Mouse (Mus musculus): Measurements from ENCODE around the gene Nup188. TPM values are rescaled to one million over a fixed set of nuclear protein-coding genes. Genes with fewer than 3 reads are reported as not detected.

Nup188 gene
- polyA plus RNA-seq, 1 experiment from 2014 or later: 65.2 TPM

DNA sequence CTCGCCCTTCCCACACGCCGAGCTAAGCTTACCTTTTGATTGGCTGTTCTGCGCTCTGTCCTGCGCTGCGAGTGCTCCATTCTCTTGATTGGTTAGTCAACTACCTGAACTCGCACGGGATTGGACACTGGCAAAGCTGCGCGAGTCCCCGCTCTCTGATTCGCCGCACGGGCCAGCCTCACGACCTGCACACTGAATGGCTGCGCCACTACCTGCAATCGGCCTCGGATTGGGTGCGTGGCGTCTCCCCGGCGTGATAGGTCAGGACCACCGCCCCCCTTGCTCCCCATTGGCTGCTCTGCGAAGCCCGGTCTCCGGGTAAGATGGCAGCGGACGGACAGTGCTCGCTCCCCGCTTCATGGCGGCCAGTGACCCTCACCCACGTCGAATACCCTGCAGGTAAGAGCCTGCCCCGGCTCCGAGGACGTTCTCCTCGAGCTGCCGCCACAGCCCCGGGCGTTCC is 105.9 kb downstream of the Nup188 start, which contains the start of gene Dolpp1:
Gene Dolpp1, plus strand, starts transcription at position 141 of the 463 bp plus-strand sequence.
- H3K27me3 ChIP-seq (ENCODE audit: poor library complexity, severe bottlenecking): no peaks in the 10 kb centered on the region
- peaks cover 31% of the 10 kb centered on the region for H3K4me1 ChIP-seq
- H3K9me3 ChIP-seq: no peaks in the 10 kb centered on the region
- H3K36me3 ChIP-seq (replicated peaks): peaks cover 32% of the 10 kb centered on the region
- under 1% methylated on average over 40 of the region's 40 CpGs for WGBS
- H3K27ac ChIP-seq: peak within 1 kb of the TSS; percentile 91
- peak; percentile 98 for DNase-seq (ENCODE audit: extremely low spot score, low spot score)
- H3K4me3 ChIP-seq: peak within 1 kb of the TSS; percentile 88

DNA sequence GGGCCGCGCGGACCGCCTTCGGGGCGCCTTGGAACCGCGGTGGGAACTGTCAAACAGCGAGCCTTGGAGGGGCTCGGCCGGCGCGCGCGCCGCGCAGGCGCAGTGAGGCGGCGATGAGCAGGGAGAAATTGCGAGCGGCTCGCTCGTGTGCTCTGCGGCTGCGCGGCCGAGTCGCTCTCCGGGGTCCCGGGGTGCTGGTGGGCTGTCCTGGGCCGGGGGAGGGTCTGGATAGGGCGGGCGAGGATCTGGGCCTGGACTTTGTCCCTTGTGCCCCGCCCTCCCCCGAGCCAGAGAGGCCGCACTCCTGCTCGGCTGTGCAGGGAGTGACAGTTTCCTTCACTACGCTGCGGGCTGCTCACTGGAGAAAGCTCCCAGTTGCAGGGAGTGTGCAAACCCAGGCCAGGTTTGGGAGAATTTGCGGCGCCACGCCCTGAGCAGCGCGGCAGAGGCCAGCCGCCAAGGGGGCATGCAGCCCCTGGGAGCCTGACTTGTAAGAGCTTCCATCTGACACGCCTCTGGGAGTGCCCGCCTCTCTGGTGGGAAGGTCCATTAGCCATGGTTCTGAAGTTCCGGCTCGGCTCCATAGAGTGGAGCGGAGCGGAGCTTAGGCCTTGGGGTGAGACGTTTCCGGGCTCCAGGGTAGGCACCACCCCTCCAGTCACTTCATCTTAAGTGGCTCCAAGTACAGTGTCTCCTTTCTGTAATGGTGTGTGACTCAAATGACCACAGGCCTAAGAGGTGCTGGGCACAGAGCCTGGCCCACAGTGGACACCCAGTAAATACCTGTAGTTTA is 106.6 kb downstream of the Nup188 start:
- H3K4me3 ChIP-seq: peak overlapping the region; percentile 88
- peak overlapping the region; percentile 91 for H3K27ac ChIP-seq
- WGBS: 1% methylated on average over 54 of the region's 54 CpGs
- H3K4me1 ChIP-seq: peaks cover 35% of the 10 kb centered on the region
- H3K9me3 ChIP-seq: no peaks in the 10 kb centered on the region
- H3K36me3 ChIP-seq (replicated peaks): peaks cover 38% of the 10 kb centered on the region
- no peaks in the 10 kb centered on the region for H3K27me3 ChIP-seq (ENCODE audit: poor library complexity, severe bottlenecking)
- peak; percentile 91 for DNase-seq (ENCODE audit: extremely low spot score, low spot score)

DNA sequence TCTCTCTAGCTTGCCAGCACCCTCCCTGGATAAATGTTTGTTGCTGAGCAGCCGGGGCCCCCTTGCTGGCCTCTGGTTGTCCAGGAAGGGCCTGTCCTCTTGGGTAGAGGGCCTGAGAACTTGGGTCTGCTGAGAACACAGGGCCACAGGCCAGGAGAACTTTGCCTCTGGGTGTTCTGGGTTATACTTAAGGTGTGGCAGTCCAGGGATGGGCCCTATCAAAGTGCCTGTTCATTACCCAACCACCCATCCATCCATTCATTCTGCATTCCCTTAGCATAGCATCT is 107.1 kb downstream of the Nup188 start:
- no peak for DNase-seq (ENCODE audit: extremely low spot score, low spot score)
- Histone ChIP-seq H3K9me3 (no peaks in the 10 kb centered on the region), H3K4me3 (peak overlapping the region; percentile 88), H3K4me1 (peaks cover 40% of the 10 kb centered on the region), H3K27me3 (ENCODE audit: poor library complexity, severe bottlenecking) (no peaks in the 10 kb centered on the region), H3K27ac (peak overlapping the region; percentile 91), H3K36me3 (replicated peaks) (peaks cover 44% of the 10 kb centered on the region)
- WGBS: 63% methylated on average over 1 of the region's 1 CpGs

Small RNA genes within 50 kb of the gene (microRNA-seq; reads per million reads assigned to microRNA genes)
- not detected for gene Gm47292

Other genes starting within 250 kb of the Nup188 start
- 33.1 and 33.4 TPM in 2 replicates for gene Wdr34, start 237.5 kb upstream of the Nup188 start, polyA plus RNA-seq (2016; fragmentation: Nextera tagmentation; extraction: Ambion mirVana)
- 944 and 983 TPM in 2 replicates for gene Set, start 229.0 kb upstream of the Nup188 start, polyA plus RNA-seq (2016; fragmentation: Nextera tagmentation; extraction: Ambion mirVana)
- gene Pkn3, start 208.7 kb upstream of the Nup188 start, polyA plus RNA-seq (2016; fragmentation: Nextera tagmentation; extraction: Ambion mirVana): 12.4 and 13.1 TPM in 2 replicates
- gene Zdhhc12, start 192.7 kb upstream of the Nup188 start, polyA plus RNA-seq (2016; fragmentation: Nextera tagmentation; extraction: Ambion mirVana): 34.2 and 35.4 TPM in 2 replicates
- gene Zer1, start 161.8 kb upstream of the Nup188 start, polyA plus RNA-seq (2016; fragmentation: Nextera tagmentation; extraction: Ambion mirVana): 6.3 and 6.6 TPM in 2 replicates
- 7.8 and 8.6 TPM in 2 replicates for gene Tbc1d13, start 152.7 kb upstream of the Nup188 start, polyA plus RNA-seq (2016; fragmentation: Nextera tagmentation; extraction: Ambion mirVana)
- 17.1 and 17.9 TPM in 2 replicates for gene Endog, start 114.9 kb upstream of the Nup188 start, polyA plus RNA-seq (2016; fragmentation: Nextera tagmentation; extraction: Ambion mirVana)
- 92.5 and 96.1 TPM in 2 replicates for gene Spout1, start 107.9 kb upstream of the Nup188 start, polyA plus RNA-seq (2016; fragmentation: Nextera tagmentation; extraction: Ambion mirVana)
- 7.0 and 8.6 TPM in 2 replicates for gene Kyat1, start 80.5 kb upstream of the Nup188 start, polyA plus RNA-seq (2016; fragmentation: Nextera tagmentation; extraction: Ambion mirVana)
- gene Lrrc8a, start 48.7 kb upstream of the Nup188 start, polyA plus RNA-seq (2016; fragmentation: Nextera tagmentation; extraction: Ambion mirVana): 41.5 and 44.7 TPM in 2 replicates
- gene Gm28035, start 45.8 kb upstream of the Nup188 start, polyA plus RNA-seq (2016; fragmentation: Nextera tagmentation; extraction: Ambion mirVana): 0.09 and 0.16 TPM in 2 replicates
- 2.7 and 3.4 TPM in 2 replicates for gene Phyhd1, start 20.2 kb upstream of the Nup188 start, polyA plus RNA-seq (2016; fragmentation: Nextera tagmentation; extraction: Ambion mirVana)
- not detected in 2 replicates for gene Gm28038, start 5.4 kb upstream of the Nup188 start, polyA plus RNA-seq (2016; fragmentation: Nextera tagmentation; extraction: Ambion mirVana)
- gene Dolk, start 63 bp upstream of the Nup188 start, polyA plus RNA-seq (2016; fragmentation: Nextera tagmentation; extraction: Ambion mirVana): 26.0 and 26.5 TPM in 2 replicates
- 76.9 and 82.0 TPM in 2 replicates for gene Sh3glb2, start 72.9 kb downstream of the Nup188 start, polyA plus RNA-seq (2016; fragmentation: Nextera tagmentation; extraction: Ambion mirVana)
- gene Miga2, start 77.8 kb downstream of the Nup188 start, polyA plus RNA-seq (2016; fragmentation: Nextera tagmentation; extraction: Ambion mirVana): 29.9 and 30.9 TPM in 2 replicates
- 54.8 and 60.1 TPM in 2 replicates for gene Dolpp1, start 105.9 kb downstream of the Nup188 start, polyA plus RNA-seq (2016; fragmentation: Nextera tagmentation; extraction: Ambion mirVana)
- gene Crat, start 129.4 kb downstream of the Nup188 start, polyA plus RNA-seq (2016; fragmentation: Nextera tagmentation; extraction: Ambion mirVana): 23.2 and 23.6 TPM in 2 replicates
- 149 and 165 TPM in 2 replicates for gene Ptpa, start 129.6 kb downstream of the Nup188 start, polyA plus RNA-seq (2016; fragmentation: Nextera tagmentation; extraction: Ambion mirVana)
- gene Ier5l, start 187.8 kb downstream of the Nup188 start, polyA plus RNA-seq (2016; fragmentation: Nextera tagmentation; extraction: Ambion mirVana): 1.6 and 2.0 TPM in 2 replicates

Data from forebrain, embryonic 10.5 days (tissue).